Mouse (Mus musculus): Measurements from ENCODE around the gene Exosc7. TPM values are rescaled to one million over a fixed set of nuclear protein-coding genes. Genes with fewer than 3 reads are reported as not detected.

Exosc7 gene
- polyA plus RNA-seq, 1 experiment: 18.3 TPM

- Histone ChIP-seq H3K4me3 (ENCODE audit: insufficient read depth, low read depth, low read length) (no peak overlapping the region), H3K27ac (replicated peaks; ENCODE audit: low read depth, low read length) (no peak overlapping the region), H3K4me1 (ENCODE audit: control insufficient read depth, insufficient read depth, insufficient read length, low read length) (peaks cover 10% of the 10 kb centered on the region; the same call in 1 of the 2 replicates)
Measured at GRCm38 (mm10) chr9:123157699-123158098, 44.7 kb downstream of the Exosc7 start.

- no peak overlapping the region for H3K27ac ChIP-seq (replicated peaks; ENCODE audit: low read depth, low read length)
- no peak overlapping the region for H3K4me3 ChIP-seq (ENCODE audit: insufficient read depth, low read depth, low read length)
- H3K4me1 ChIP-seq (ENCODE audit: control insufficient read depth, insufficient read depth, insufficient read length, low read length): peaks cover 10% of the 10 kb centered on the region; the same call in 1 of the 2 replicates
Measured at GRCm38 (mm10) chr9:123158125-123158836, 45.3 kb downstream of the Exosc7 start.

GRCm38 (mm10) chr9:123159330-123159729 lies 46.3 kb downstream of the Exosc7 start:
- no peak overlapping the region for H3K27ac ChIP-seq (replicated peaks; ENCODE audit: low read depth, low read length)
- no peak overlapping the region for H3K4me3 ChIP-seq (ENCODE audit: insufficient read depth, low read depth, low read length)

GRCm38 (mm10) chr9:123161792-123162191 lies 48.8 kb downstream of the Exosc7 start:
- H3K27ac ChIP-seq (replicated peaks; ENCODE audit: low read depth, low read length): no peak overlapping the region
- H3K4me1 ChIP-seq (ENCODE audit: control insufficient read depth, insufficient read depth, insufficient read length, low read length): 0 out of 2 replicates have a peak, but pooled peaks cover 3% of the 10 kb centered on the region
- H3K4me3 ChIP-seq (ENCODE audit: insufficient read depth, low read depth, low read length): no peak overlapping the region

More at GRCm38 (mm10) chr9:123159330-123159729, 46.3 kb downstream of the Exosc7 start:
- 0 out of 2 replicates have a peak, but pooled peaks cover 5% of the 10 kb centered on the region for H3K4me1 ChIP-seq (ENCODE audit: control insufficient read depth, insufficient read depth, insufficient read length, low read length)

- Histone ChIP-seq H3K4me1 (ENCODE audit: control insufficient read depth, insufficient read depth, insufficient read length, low read length) (no peaks in the 10 kb centered on the region), H3K27ac (replicated peaks; ENCODE audit: low read depth, low read length) (no peak overlapping the region)
Measured at GRCm38 (mm10) chr9:123162985-123163694, 50.1 kb downstream of the Exosc7 start.

GRCm38 (mm10) chr9:123165781-123166443 lies 52.9 kb downstream of the Exosc7 start:
- Histone ChIP-seq H3K27ac (replicated peaks; ENCODE audit: low read depth, low read length) (no peak overlapping the region), H3K4me3 (ENCODE audit: insufficient read depth, low read depth, low read length) (no peak overlapping the region), H3K4me1 (ENCODE audit: control insufficient read depth, insufficient read depth, insufficient read length, low read length) (no peaks in the 10 kb centered on the region)

More at GRCm38 (mm10) chr9:123162985-123163694, 50.1 kb downstream of the Exosc7 start:
- H3K4me3 ChIP-seq (ENCODE audit: insufficient read depth, low read depth, low read length): no peak overlapping the region

GRCm38 (mm10) chr9:123173760-123174159 lies 60.7 kb downstream of the Exosc7 start:
- no peaks in the 10 kb centered on the region for H3K4me1 ChIP-seq (ENCODE audit: control insufficient read depth, insufficient read depth, insufficient read length, low read length)
- no peak overlapping the region for H3K27ac ChIP-seq (replicated peaks; ENCODE audit: low read depth, low read length)

GRCm38 (mm10) chr9:123174356-123174755 lies 61.3 kb downstream of the Exosc7 start:
- no peak overlapping the region for H3K27ac ChIP-seq (replicated peaks; ENCODE audit: low read depth, low read length)
- H3K4me3 ChIP-seq (ENCODE audit: insufficient read depth, low read depth, low read length): no peak overlapping the region
- H3K4me1 ChIP-seq (ENCODE audit: control insufficient read depth, insufficient read depth, insufficient read length, low read length): no peaks in the 10 kb centered on the region

More at GRCm38 (mm10) chr9:123173760-123174159, 60.7 kb downstream of the Exosc7 start:
- H3K4me3 ChIP-seq (ENCODE audit: insufficient read depth, low read depth, low read length): no peak overlapping the region

GRCm38 (mm10) chr9:123177380-123178048 lies 64.5 kb downstream of the Exosc7 start:
- no peak overlapping the region for H3K27ac ChIP-seq (replicated peaks; ENCODE audit: low read depth, low read length)

GRCm38 (mm10) chr9:123180003-123180402 lies 67.0 kb downstream of the Exosc7 start:
- Histone ChIP-seq H3K27ac (replicated peaks; ENCODE audit: low read depth, low read length) (no peak overlapping the region), H3K4me1 (ENCODE audit: control insufficient read depth, insufficient read depth, insufficient read length, low read length) (no peaks in the 10 kb centered on the region), H3K4me3 (ENCODE audit: insufficient read depth, low read depth, low read length) (no peak overlapping the region)

More at GRCm38 (mm10) chr9:123177380-123178048, 64.5 kb downstream of the Exosc7 start:
- Histone ChIP-seq H3K4me1 (ENCODE audit: control insufficient read depth, insufficient read depth, insufficient read length, low read length) (no peaks in the 10 kb centered on the region), H3K4me3 (ENCODE audit: insufficient read depth, low read depth, low read length) (no peak overlapping the region)

GRCm38 (mm10) chr9:123183226-123183625 lies 70.2 kb downstream of the Exosc7 start:
- H3K4me1 ChIP-seq (ENCODE audit: control insufficient read depth, insufficient read depth, insufficient read length, low read length): 0 out of 2 replicates have a peak, but pooled peaks cover 3% of the 10 kb centered on the region
- no peak overlapping the region for H3K27ac ChIP-seq (replicated peaks; ENCODE audit: low read depth, low read length)
- no peak overlapping the region for H3K4me3 ChIP-seq (ENCODE audit: insufficient read depth, low read depth, low read length)

- Histone ChIP-seq H3K4me3 (ENCODE audit: insufficient read depth, low read depth, low read length) (no peak overlapping the region), H3K4me1 (ENCODE audit: control insufficient read depth, insufficient read depth, insufficient read length, low read length) (0 out of 2 replicates have a peak, but pooled peaks cover 3% of the 10 kb centered on the region), H3K27ac (replicated peaks; ENCODE audit: low read depth, low read length) (no peak overlapping the region)
Measured at GRCm38 (mm10) chr9:123185546-123185945, 72.5 kb downstream of the Exosc7 start.
